23 mouse cellular contexts compared by ENCODE assay signal in genomic region chr5:12024705-12025383, GRCm38 (mm10).
"Had no signal": no experiment of that assay in that cellular context is flagged by ENCODE, and none has a peak within 500 bp of the region (broad histone marks: within the 10 kb centered on the region; RNA-seq: fewer than 3 reads in every experiment).

No protein-coding gene starts in this region.

- ATAC-seq: hindbrain, embryonic 16.5 days; inflammation-experienced regulatory T-cells, adult 6 months; liver, postnatal 0 days had no signal

- H3K27ac ChIP-seq: gastrocnemius, adult 2 months; heart, embryonic 10.5 days; hindbrain, embryonic 10.5 days; hindbrain, embryonic 12.5 days; hindbrain, embryonic 14.5 days; layer of hippocampus, adult 2 months; left cerebral cortex, adult 2 months; limb, embryonic 10.5 days; limb, embryonic 12.5 days; liver, embryonic 13.5 days; liver, embryonic 15.5 days had no signal

- H3K9ac ChIP-seq: heart, embryonic 12.5 days; hindbrain, embryonic 12.5 days; hindbrain, embryonic 14.5 days; limb, embryonic 12.5 days; liver, embryonic 13.5 days; liver, embryonic 15.5 days; liver, postnatal 0 days had no signal

- H3K9me3 ChIP-seq: heart, embryonic 10.5 days; heart, embryonic 12.5 days; hindbrain, embryonic 10.5 days; hindbrain, embryonic 12.5 days; limb, embryonic 10.5 days; limb, embryonic 12.5 days; liver, embryonic 13.5 days; liver, embryonic 15.5 days had no signal

- H3K4me1 ChIP-seq: heart, embryonic 10.5 days; heart, embryonic 12.5 days; hindbrain, embryonic 10.5 days; hindbrain, embryonic 12.5 days; limb, embryonic 10.5 days; limb, embryonic 12.5 days; liver, embryonic 13.5 days; liver, embryonic 15.5 days had no signal

- H3K4me2 ChIP-seq: heart, embryonic 12.5 days; hindbrain, embryonic 12.5 days; hindbrain, embryonic 14.5 days; limb, embryonic 12.5 days; liver, embryonic 13.5 days; liver, embryonic 15.5 days had no signal

- DNase-seq: gastrocnemius, adult 2 months; gastrocnemius, postnatal 10 days; gastrocnemius, postnatal 25 days; heart, adult 18-20 months; heart, postnatal 10 days; heart, postnatal 4 days; kidney, adult 11 months; kidney, postnatal 10 days; liver; liver, embryonic 13.5 days; liver, postnatal 0 days had no signal

- H3K4me3 ChIP-seq: gastrocnemius, adult 2 months; heart, embryonic 10.5 days; heart, embryonic 12.5 days; hindbrain, embryonic 10.5 days; hindbrain, embryonic 12.5 days; layer of hippocampus, adult 2 months; left cerebral cortex, adult 2 months; limb, embryonic 10.5 days; limb, embryonic 12.5 days; liver, embryonic 13.5 days; liver, embryonic 15.5 days had no signal

- H3K36me3 ChIP-seq: heart, embryonic 10.5 days; heart, embryonic 12.5 days; hindbrain, embryonic 10.5 days; hindbrain, embryonic 12.5 days; limb, embryonic 10.5 days; limb, embryonic 12.5 days; liver, embryonic 13.5 days; liver, embryonic 15.5 days had no signal

- H3K27me3 ChIP-seq: heart, embryonic 12.5 days; hindbrain, embryonic 12.5 days; limb, embryonic 12.5 days; liver, embryonic 13.5 days; liver, embryonic 15.5 days had no signal
